Mouse (Mus musculus) forebrain, embryonic 10.5 days (tissue): ENCODE results near the gene Gatad2b. TPM values are rescaled to one million over a fixed set of nuclear protein-coding genes. Genes with fewer than 3 reads are reported as not detected.

Experiments used
- DNase-seq: peaks from one replicate; pipeline ENCODE4 v3.0.0-alpha.2; 2017; ENCODE audit warnings: low spot score; ENCODE audit errors: extremely low spot score
- H3K27ac ChIP-seq: fragments of 300-500 bp; sonication (generic); 2 replicates; pipeline ENCODE4 v1.5.1; 2016; ENCODE audit warnings: mild to moderate bottlenecking
- H3K27me3 ChIP-seq: fragments of 300-500 bp; sonication (generic); 2 replicates; pipeline ENCODE4 v1.6.1; 2016; ENCODE audit warnings: mild to moderate bottlenecking; ENCODE audit not compliant: poor library complexity, severe bottlenecking
- H3K36me3 ChIP-seq: fragments of 300-500 bp; sonication (generic); replicated peaks from 2 replicates; pipeline ENCODE4 v1.6.1; 2016; ENCODE audit warnings: mild to moderate bottlenecking, moderate library complexity
- H3K4me1 ChIP-seq: fragments of 300-500 bp; sonication (generic); 2 replicates; pipeline ENCODE4 v1.6.1; 2016
- H3K4me3 ChIP-seq: fragments of 300-500 bp; sonication (generic); 2 replicates; pipeline ENCODE4 v1.5.1; 2016; ENCODE audit warnings: mild to moderate bottlenecking, moderate library complexity
- H3K9me3 ChIP-seq: fragments of 300-500 bp; sonication (generic); 2 replicates; pipeline ENCODE4 v1.6.1; 2016; ENCODE audit warnings: mild to moderate bottlenecking, moderate library complexity
- WGBS: fragments of 180-500 bp; shearing (Covaris S2); methylation state at CpG from one replicate; pipeline ENCODE4 v1.1.7; 2016; 5-methylcytosine and 5-hydroxymethylcytosine counted together
- microRNA-seq: library from miRNA; unstranded; fragments of <30 nt; microRNA quantifications from one replicate; pipeline ENCODE4, GENCODE M21; 2017
- polyA plus RNA-seq: library from polyadenylated mRNA; unstranded; fragments of >200 nt; fragmentation: Nextera tagmentation; extraction: Ambion mirVana; gene quantifications from 2 replicates; pipeline ENCODE4 v1.2.1, GENCODE M21; 2016

Gene Gatad2b
- polyA plus RNA-seq, 1 experiment from 2014 or later = 12.4 TPM

- Histone ChIP-seq H3K27me3 (peaks cover 8% of the 10 kb centered on the region; the same call in 1 of the 2 replicates), H3K9me3 (no peaks in the 10 kb centered on the region), H3K27ac (no peak overlapping the region), H3K4me1 (peaks cover 11% of the 10 kb centered on the region), H3K4me3 (no peak overlapping the region), H3K36me3 (peaks cover 98% of the 10 kb centered on the region)
- DNase-seq = no peak
- WGBS = 85% methylated on average over 3 of the region's 3 CpGs
Measured at GRCm38 (mm10) chr3:90395629-90396028, 102.7 kb downstream of the Gatad2b start.

- H3K27me3 ChIP-seq = no peaks in the 10 kb centered on the region
- H3K27ac ChIP-seq = no peak overlapping the region
- H3K36me3 ChIP-seq = peaks cover 98% of the 10 kb centered on the region
- WGBS = 83% methylated on average over 4 of the region's 4 CpGs
- no peak for DNase-seq
- no peaks in the 10 kb centered on the region for H3K9me3 ChIP-seq
- no peaks in the 10 kb centered on the region for H3K4me1 ChIP-seq
- no peak overlapping the region for H3K4me3 ChIP-seq
Measured at GRCm38 (mm10) chr3:90400993-90401392, 108.0 kb downstream of the Gatad2b start.

- H3K27ac ChIP-seq = no peak overlapping the region
- H3K36me3 ChIP-seq = peaks cover 100% of the 10 kb centered on the region
- no peaks in the 10 kb centered on the region for H3K27me3 ChIP-seq
- H3K9me3 ChIP-seq = no peaks in the 10 kb centered on the region
- WGBS = 96% methylated on average over 3 of the region's 3 CpGs
- no peaks in the 10 kb centered on the region for H3K4me1 ChIP-seq
- H3K4me3 ChIP-seq = no peak overlapping the region
- DNase-seq = no peak
Measured at GRCm38 (mm10) chr3:90404121-90404520, 111.1 kb downstream of the Gatad2b start.

DNA sequence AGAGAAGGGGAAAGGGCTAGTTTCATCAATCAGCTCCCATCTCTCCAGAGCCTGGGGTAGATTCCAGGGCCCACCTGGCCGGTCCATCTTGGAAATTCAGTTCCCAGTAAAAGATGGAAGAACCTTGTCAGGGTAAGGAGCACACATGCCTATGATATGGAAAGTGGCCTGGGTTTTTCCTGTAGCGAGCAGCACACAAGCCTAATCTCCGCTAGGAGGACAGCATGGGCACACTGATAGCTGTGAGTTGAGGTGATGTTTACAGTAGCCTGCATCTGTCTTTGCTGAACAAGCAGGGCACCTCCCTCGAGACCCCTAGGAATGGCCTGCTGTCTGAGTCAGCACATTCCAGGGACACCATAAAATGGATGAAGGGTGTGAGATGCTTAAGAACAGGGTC, 111.6 kb downstream of the Gatad2b start:
- no peak for DNase-seq
- no peaks in the 10 kb centered on the region for H3K4me1 ChIP-seq
- H3K36me3 ChIP-seq = peaks cover 100% of the 10 kb centered on the region
- no peaks in the 10 kb centered on the region for H3K9me3 ChIP-seq
- H3K27me3 ChIP-seq = no peaks in the 10 kb centered on the region
- WGBS = 89% methylated on average over 4 of the region's 4 CpGs
- no peak overlapping the region for H3K4me3 ChIP-seq
- no peak overlapping the region for H3K27ac ChIP-seq

- WGBS = 97% methylated on average over 5 of the region's 5 CpGs
- no peaks in the 10 kb centered on the region for H3K9me3 ChIP-seq
- H3K36me3 ChIP-seq = peaks cover 100% of the 10 kb centered on the region
- no peaks in the 10 kb centered on the region for H3K27me3 ChIP-seq
- H3K4me1 ChIP-seq = no peaks in the 10 kb centered on the region
- no peak for DNase-seq
- no peak overlapping the region for H3K4me3 ChIP-seq
- no peak overlapping the region for H3K27ac ChIP-seq
Measured at GRCm38 (mm10) chr3:90406414-90406813, 113.4 kb downstream of the Gatad2b start.

DNA sequence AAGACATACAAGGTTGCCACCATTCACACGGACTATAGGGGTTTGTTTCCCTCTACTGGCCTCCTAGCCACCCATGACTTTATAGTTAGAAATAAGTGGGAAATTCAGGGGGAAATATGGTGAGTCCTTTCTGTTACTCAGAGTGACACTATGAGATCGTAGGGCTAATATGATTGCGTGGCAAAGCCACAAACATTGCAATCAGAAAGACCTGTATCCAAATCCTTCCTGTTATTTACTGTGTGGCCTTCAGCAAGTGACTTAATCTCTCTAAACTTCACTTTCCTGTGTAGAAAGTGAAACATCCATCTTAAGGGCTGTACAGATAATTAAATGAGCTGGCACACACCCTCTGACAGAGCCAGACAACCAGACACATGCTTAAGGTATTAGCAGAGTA, 115.7 kb downstream of the Gatad2b start:
- WGBS = 94% methylated on average over 3 of the region's 3 CpGs
- Histone ChIP-seq H3K9me3 (no peaks in the 10 kb centered on the region), H3K27ac (no peak overlapping the region), H3K27me3 (no peaks in the 10 kb centered on the region), H3K36me3 (peaks cover 100% of the 10 kb centered on the region), H3K4me3 (no peak overlapping the region), H3K4me1 (no peaks in the 10 kb centered on the region)
- no peak for DNase-seq

- H3K27me3 ChIP-seq = no peaks in the 10 kb centered on the region
- H3K9me3 ChIP-seq = no peaks in the 10 kb centered on the region
- no peak overlapping the region for H3K4me3 ChIP-seq
- DNase-seq = peak; percentile 51
- H3K27ac ChIP-seq = no peak overlapping the region
- peaks cover 100% of the 10 kb centered on the region for H3K36me3 ChIP-seq
- no peaks in the 10 kb centered on the region for H3K4me1 ChIP-seq
- 62% methylated on average over 5 of the region's 5 CpGs for WGBS
Measured at GRCm38 (mm10) chr3:90412312-90413010, 119.5 kb downstream of the Gatad2b start.

DNA sequence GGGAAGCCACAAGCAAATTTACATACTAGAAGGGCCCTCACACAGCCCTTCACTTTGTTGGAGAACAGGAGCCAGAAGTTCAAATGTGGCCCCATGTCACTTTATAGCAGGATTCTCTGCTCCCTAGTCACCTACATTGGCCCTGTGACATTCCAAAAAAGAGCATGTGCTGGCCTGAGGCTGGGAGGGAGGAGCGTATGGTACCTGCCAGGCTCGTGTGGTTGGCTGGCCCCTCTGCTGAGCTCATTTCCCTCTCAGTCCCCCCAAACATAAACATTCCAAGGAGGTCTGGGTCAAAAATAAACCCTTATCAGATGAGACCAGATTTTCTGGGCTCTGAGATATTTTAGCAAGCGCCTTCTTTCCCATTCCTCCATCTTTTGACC, 120.0 kb downstream of the Gatad2b start:
- Histone ChIP-seq H3K4me3 (no peak overlapping the region), H3K4me1 (no peaks in the 10 kb centered on the region), H3K36me3 (peaks cover 100% of the 10 kb centered on the region), H3K27me3 (no peaks in the 10 kb centered on the region), H3K9me3 (no peaks in the 10 kb centered on the region), H3K27ac (no peak overlapping the region)
- no peak for DNase-seq
- WGBS = 75% methylated on average over 3 of the region's 3 CpGs

Small RNA genes lying within 50 kb of the gene (microRNA-seq; reads per million reads assigned to microRNA genes)
- gene Mir7012 = not detected

Other genes with a start within 250 kb of the Gatad2b start
- gene 4933434E20Rik, start 241.5 kb upstream of the Gatad2b start, polyA plus RNA-seq = 210 and 216 TPM in 2 replicates
- 220 and 222 TPM in 2 replicates for gene Ubap2l, start 240.6 kb upstream of the Gatad2b start, polyA plus RNA-seq
- gene Tpm3, start 220.5 kb upstream of the Gatad2b start, polyA plus RNA-seq = 579 and 590 TPM in 2 replicates
- gene Nup210l, start 189.0 kb upstream of the Gatad2b start, polyA plus RNA-seq = 0.61 and 0.64 TPM in 2 replicates
- 1,069 and 1,078 TPM in 2 replicates for gene Rps27, start 79.5 kb upstream of the Gatad2b start, polyA plus RNA-seq
- gene Rab13, start 79.5 kb upstream of the Gatad2b start, polyA plus RNA-seq = 24.4 and 25.6 TPM in 2 replicates
- 89.4 and 96.6 TPM in 2 replicates for gene Jtb, start 61.6 kb upstream of the Gatad2b start, polyA plus RNA-seq
- 4.5 and 5.8 TPM in 2 replicates for gene Creb3l4, start 49.7 kb upstream of the Gatad2b start, polyA plus RNA-seq
- gene Slc39a1, start 45.0 kb upstream of the Gatad2b start, polyA plus RNA-seq = 69.6 and 75.4 TPM in 2 replicates
- 21.3 and 26.4 TPM in 2 replicates for gene Crtc2, start 39.0 kb upstream of the Gatad2b start, polyA plus RNA-seq
- gene Dennd4b, start 28.0 kb upstream of the Gatad2b start, polyA plus RNA-seq = 7.0 and 7.2 TPM in 2 replicates
- 18.8 and 20.9 TPM in 2 replicates for gene Slc27a3, start 96.8 kb downstream of the Gatad2b start, polyA plus RNA-seq
- 40.9 and 41.9 TPM in 2 replicates for gene Ints3, start 140.4 kb downstream of the Gatad2b start, polyA plus RNA-seq
- gene Npr1, start 172.7 kb downstream of the Gatad2b start, polyA plus RNA-seq = 2.0 and 2.3 TPM in 2 replicates
- gene Ilf2, start 182.9 kb downstream of the Gatad2b start, polyA plus RNA-seq = 344 and 355 TPM in 2 replicates
- gene Snapin, start 197.9 kb downstream of the Gatad2b start, polyA plus RNA-seq = 58.9 and 59.6 TPM in 2 replicates
- gene Chtop, start 216.3 kb downstream of the Gatad2b start, polyA plus RNA-seq = 176 and 192 TPM in 2 replicates
- 4.4 and 7.9 TPM in 2 replicates for gene S100a1, start 221.2 kb downstream of the Gatad2b start, polyA plus RNA-seq
- 7.8 and 8.2 TPM in 2 replicates for gene S100a13, start 221.3 kb downstream of the Gatad2b start, polyA plus RNA-seq
- gene S100a14, start 233.7 kb downstream of the Gatad2b start, polyA plus RNA-seq = not detected in 2 replicates
- gene S100a16, start 244.1 kb downstream of the Gatad2b start, polyA plus RNA-seq = 25.8 and 26.5 TPM in 2 replicates